Mouse (Mus musculus): ENCODE results near the gene Mob3a. TPM values are rescaled to one million over a fixed set of nuclear protein-coding genes. Genes with fewer than 3 reads are reported as not detected.

The Mob3a gene
- total and polyA plus RNA-seq, 3 experiments = 56.9 to 84.2 (median 71.4) TPM

GRCm38 (mm10) chr10:80674851-80675404, 26.8 kb downstream of the Mob3a start:
- H3K9ac ChIP-seq (ENCODE audit: insufficient read depth, low read depth) = peak overlapping the region; percentile 98
- no peaks in the 10 kb centered on the region for H3K27me3 ChIP-seq (replicated peaks)
- dilution Hi-C loops (cut with MboI; ENCODE audit: extremely low pct_ligation_motif_present, extremely low pct_unique_long_range_greater_than_20kb, low sequenced_read_pairs) (no loop called here), in situ Hi-C loops (cut with MboI; ENCODE audit: low pct_ligation_motif_present, low pct_unique_long_range_greater_than_20kb, low sequenced_read_pairs) (loop anchor here (25.0 kb wide), 1 partner anchor 238 kb away; the partner anchor contains the start of gene Tcf3)
- peaks cover 26 to 73% of the 10 kb centered on the region in 2 experiments for H3K4me1 ChIP-seq (ENCODE audit: control insufficient read depth in 1 of 2, insufficient read depth in 2 of 2)
- peaks cover 31 to 49% of the 10 kb centered on the region in 2 experiments for H3K36me3 ChIP-seq (replicated peaks in 1 of 2; ENCODE audit: control insufficient read depth in 1 of 2, insufficient read depth in 1 of 2, low read length in 1 of 2)
- no peak overlapping the region for H3K27ac ChIP-seq (ENCODE audit: insufficient read depth, low read depth)
- no peak for DNase-seq (ENCODE audit: extremely low read depth)
- TF ChIP-seq MAX (IDR thresholded peaks at IDR 0.05; ENCODE audit: low read length) (no peak), ETS1 (conservative IDR thresholded peaks at IDR 0.05; ENCODE audit: low read depth, low read length) (no peak), ZNF384 (IDR thresholded peaks at IDR 0.05; ENCODE audit: low read depth, low read length) (no peak), CHD2 (IDR thresholded peaks at IDR 0.05; ENCODE audit: low read length) (no peak), ELF1 (IDR thresholded peaks at IDR 0.05; ENCODE audit: low read depth, low read length) (no peak), JUND (conservative IDR thresholded peaks at IDR 0.05; ENCODE audit: low read depth, low read length) (no peak), PAX5 (IDR thresholded peaks at IDR 0.05; ENCODE audit: low read length) (no peak), CTCF (conservative IDR thresholded peaks at IDR 0.05 in 1 of 2, IDR thresholded peaks at IDR 0.05 in 1 of 2; ENCODE audit: low read depth in 2 of 2, low read length in 2 of 2) (no peak), MYC (IDR thresholded peaks at IDR 0.05; ENCODE audit: low read depth, low read length) (no peak), KAT2A (IDR thresholded peaks at IDR 0.05; ENCODE audit: insufficient replicate concordance, low read length) (no peak), TCF12 (IDR thresholded peaks at IDR 0.05; ENCODE audit: low read depth, low read length) (no peak), MEF2A (IDR thresholded peaks at IDR 0.05; ENCODE audit: borderline replicate concordance, low read depth, low read length) (no peak), HCFC1 (IDR thresholded peaks at IDR 0.05; ENCODE audit: low read depth, low read length) (no peak), MXI1 (IDR thresholded peaks at IDR 0.05; ENCODE audit: low read depth, low read length) (no peak), NELFE (IDR thresholded peaks at IDR 0.05; ENCODE audit: low read depth, low read length) (no peak), EP300 (IDR thresholded peaks at IDR 0.05; ENCODE audit: low read length) (no peak)
- H3K4me2 ChIP-seq (ENCODE audit: insufficient read depth, low read depth, poor library complexity, severe bottlenecking) = peak overlapping the region; percentile 64
- H3K4me3 ChIP-seq (replicated peaks in 1 of 3; ENCODE audit: low read depth in 2 of 3, low read length in 2 of 3, poor library complexity in 1 of 3) = peak overlapping the region; percentile 75 to 99 (median 85)
- no peaks in the 10 kb centered on the region for H3K9me3 ChIP-seq (replicated peaks; ENCODE audit: low read length)
- H3K79me2 ChIP-seq (replicated peaks; ENCODE audit: control insufficient read depth, extremely low read depth, insufficient read depth, poor library complexity, severe bottlenecking) = peaks cover 40% of the 10 kb centered on the region

GRCm38 (mm10) chr10:80674161-80674711, 27.5 kb downstream of the Mob3a start:
- H3K36me3 ChIP-seq (replicated peaks in 1 of 2; ENCODE audit: control insufficient read depth in 1 of 2, insufficient read depth in 1 of 2, low read length in 1 of 2) = peaks cover 38 to 56% of the 10 kb centered on the region in 2 experiments
- in situ Hi-C loops (cut with MboI; ENCODE audit: low pct_ligation_motif_present, low pct_unique_long_range_greater_than_20kb, low sequenced_read_pairs) = no loop called here
- peaks cover 21 to 73% of the 10 kb centered on the region in 2 experiments for H3K4me1 ChIP-seq (ENCODE audit: control insufficient read depth in 1 of 2, insufficient read depth in 2 of 2)
- peak overlapping the region; percentile 98; the same call in 1 of the 2 replicates for H3K9ac ChIP-seq (ENCODE audit: insufficient read depth, low read depth)
- H3K4me2 ChIP-seq (ENCODE audit: insufficient read depth, low read depth, poor library complexity, severe bottlenecking) = peak overlapping the region; percentile 64
- H3K9me3 ChIP-seq (replicated peaks; ENCODE audit: low read length) = no peaks in the 10 kb centered on the region
- H3K27me3 ChIP-seq (replicated peaks) = no peaks in the 10 kb centered on the region
- H3K4me3 ChIP-seq (replicated peaks in 1 of 3; ENCODE audit: low read depth in 2 of 3, low read length in 2 of 3, poor library complexity in 1 of 3) = peak overlapping the region; percentile 21 to 85 (median 75)
- H3K27ac ChIP-seq (ENCODE audit: insufficient read depth, low read depth) = no peak overlapping the region
- no peak for DNase-seq (ENCODE audit: extremely low read depth)
- TF ChIP-seq NRF1 (IDR thresholded peaks at IDR 0.05; ENCODE audit: low read depth, low read length) = no peak
- TF ChIP-seq POLR2AphosphoS2 (IDR thresholded peaks at IDR 0.05; ENCODE audit: low read depth, low read length) = no peak
- no peak for TF ChIP-seq RAD21 (IDR thresholded peaks at IDR 0.05; ENCODE audit: low read depth, low read length)
- no peak for TF ChIP-seq EP300 (IDR thresholded peaks at IDR 0.05; ENCODE audit: low read length)
- no peak for TF ChIP-seq HCFC1 (IDR thresholded peaks at IDR 0.05; ENCODE audit: low read depth, low read length)
- no peak for TF ChIP-seq JUND (conservative IDR thresholded peaks at IDR 0.05; ENCODE audit: low read depth, low read length)
- TF ChIP-seq ETS1 (conservative IDR thresholded peaks at IDR 0.05; ENCODE audit: low read depth, low read length) = no peak
- TF ChIP-seq USF2 (conservative IDR thresholded peaks at IDR 0.05; ENCODE audit: low read depth, low read length) = no peak
- no peak for TF ChIP-seq ZMIZ1 (IDR thresholded peaks at IDR 0.05; ENCODE audit: low read depth, low read length)
- no peak for TF ChIP-seq IRF4 (IDR thresholded peaks at IDR 0.05; ENCODE audit: low read depth, low read length)
- no peak for TF ChIP-seq MYC (IDR thresholded peaks at IDR 0.05; ENCODE audit: low read depth, low read length)
- no peak for TF ChIP-seq E2F4 (IDR thresholded peaks at IDR 0.05; ENCODE audit: insufficient replicate concordance, low read depth, low read length)
- TF ChIP-seq GABPA (IDR thresholded peaks at IDR 0.05; ENCODE audit: insufficient replicate concordance, low read depth, low read length) = no peak
- no peak for TF ChIP-seq TCF12 (IDR thresholded peaks at IDR 0.05; ENCODE audit: low read depth, low read length)
- no peak for TF ChIP-seq CTCF (conservative IDR thresholded peaks at IDR 0.05 in 1 of 2, IDR thresholded peaks at IDR 0.05 in 1 of 2; ENCODE audit: low read depth in 2 of 2, low read length in 2 of 2)
- no peak for TF ChIP-seq ELF1 (IDR thresholded peaks at IDR 0.05; ENCODE audit: low read depth, low read length)
- peaks cover 40% of the 10 kb centered on the region for H3K79me2 ChIP-seq (replicated peaks; ENCODE audit: control insufficient read depth, extremely low read depth, insufficient read depth, poor library complexity, severe bottlenecking)
- dilution Hi-C loops (cut with MboI; ENCODE audit: extremely low pct_ligation_motif_present, extremely low pct_unique_long_range_greater_than_20kb, low sequenced_read_pairs) = no loop called here
